Mouse (Mus musculus) common myeloid progenitor, adult 5-6 weeks (primary cell): ENCODE data around the gene Zfp346. TPM values are rescaled to one million over a fixed set of nuclear protein-coding genes. Genes with fewer than 3 reads are reported as not detected.

Experiments used
- ATAC-seq: replicated peaks from 2 replicates; pipeline ENCODE4 v1.8.0; 2016; ENCODE audit warnings: low read depth, mild to moderate bottlenecking, moderate TSS enrichment, inconsistent platforms; ENCODE audit not compliant: poor library complexity, severe bottlenecking
- total RNA-seq: library from RNA; stranded (forward); fragments of 200-1000, 187-1606 nt; gene quantifications from 2 replicates; pipeline ENCODE4 v1.2.3, GENCODE M21; 2017

The Zfp346 gene
- total RNA-seq, 1 experiment from 2014 or later: 13.2 TPM

- no peak for ATAC-seq
These were observed 78.3 kb downstream of the Zfp346 start for GRCm38 (mm10) chr13:55183382-55183781.

Other genes starting within 250 kb of the Zfp346 start
- gene Unc5a, start 155.9 kb upstream of the Zfp346 start, total RNA-seq: 0.58 and 6.3 TPM in 2 replicates
- 42.4 and 54.0 TPM in 2 replicates for gene Hk3, start 83.9 kb upstream of the Zfp346 start, total RNA-seq
- 57.7 and 74.5 TPM in 2 replicates for gene Uimc1, start 5.0 kb upstream of the Zfp346 start, total RNA-seq
- not detected in 2 replicates for gene Gm17617, start 28.2 kb downstream of the Zfp346 start, total RNA-seq
- gene Fgfr4, start 47.3 kb downstream of the Zfp346 start, total RNA-seq: not detected in 2 replicates
- 110 and 124 TPM in 2 replicates for gene Nsd1, start 104.5 kb downstream of the Zfp346 start, total RNA-seq
- 83.2 and 93.3 TPM in 2 replicates for gene Prelid1, start 215.2 kb downstream of the Zfp346 start, total RNA-seq
- gene Rab24, start 216.6 kb downstream of the Zfp346 start, total RNA-seq: 22.3 and 31.5 TPM in 2 replicates
- gene Mxd3, start 224.5 kb downstream of the Zfp346 start, total RNA-seq: 6.2 and 9.0 TPM in 2 replicates